Mouse (Mus musculus) lung, postnatal 0 days (tissue): ENCODE data around the gene Paf1. TPM values are rescaled to one million over a fixed set of nuclear protein-coding genes. Genes with fewer than 3 reads are reported as not detected.

ENCODE experiments used
- ATAC-seq: fragments of 200-750 bp; cut with Nextera tagmentation; 2 replicates; pipeline ENCODE4 v1.8.0; 2017; ENCODE audit warnings: moderate library complexity
- DNase-seq: peaks from one replicate; pipeline ENCODE4 v3.0.0-alpha.2; 2016; ENCODE audit warnings: low spot score
- H3K27ac ChIP-seq: fragments of 300-500 bp; sonication (generic); 2 replicates; pipeline ENCODE4 v1.5.1; 2014; ENCODE audit warnings: antibody characterized with exemption, mild to moderate bottlenecking, low read length, mixed read lengths
- H3K27me3 ChIP-seq: fragments of 300-500 bp; sonication (generic); replicated peaks from 2 replicates; pipeline ENCODE4 v1.6.1; 2014; ENCODE audit warnings: low read length, mixed read lengths; ENCODE audit not compliant: insufficient read depth
- H3K36me3 ChIP-seq: fragments of 300-500 bp; sonication (generic); 2 replicates; pipeline ENCODE4 v1.6.1; 2014; ENCODE audit warnings: low read length, mixed read lengths; ENCODE audit not compliant: insufficient read depth
- H3K4me1 ChIP-seq: fragments of 300-500 bp; sonication (generic); 2 replicates; pipeline ENCODE4 v1.6.1; 2014; ENCODE audit warnings: antibody characterized with exemption, low read depth, low read length, mixed read lengths; ENCODE audit not compliant: insufficient read depth
- H3K4me2 ChIP-seq: fragments of 300-500 bp; sonication (generic); replicated peaks from 2 replicates; pipeline ENCODE4 v1.6.1; 2014; ENCODE audit warnings: low read depth, mild to moderate bottlenecking, low read length, moderate library complexity, mixed read lengths
- H3K4me3 ChIP-seq: fragments of 300-500 bp; sonication (generic); 2 replicates; pipeline ENCODE4 v1.5.1; 2014; ENCODE audit warnings: low read depth, low read length
- H3K9ac ChIP-seq: fragments of 300-500 bp; sonication (generic); replicated peaks from 2 replicates; pipeline ENCODE4 v1.6.1; 2014; ENCODE audit warnings: low read depth, mild to moderate bottlenecking
- H3K9me3 ChIP-seq: fragments of 300-500 bp; sonication (generic); 2 replicates; pipeline ENCODE4 v1.6.1; 2016; ENCODE audit warnings: low read length, mixed read lengths
- CTCF ChIP-seq: IDR thresholded peaks from 2 replicates; pipeline ENCODE4 v1.5.1; 2016; ENCODE audit warnings: antibody characterized with exemption, mild to moderate bottlenecking
- EP300 ChIP-seq: IDR thresholded peaks from 2 replicates; pipeline ENCODE4 v1.6.1; 2016; ENCODE audit warnings: antibody characterized with exemption, mild to moderate bottlenecking, control low read depth
- WGBS: fragments of 180-500 bp; shearing (Covaris S2); extraction: QIAGEN DNeasy Blood & Tissue Kit; methylation state at CpG from one replicate; pipeline ENCODE4 v1.1.7; 2014; 5-methylcytosine and 5-hydroxymethylcytosine counted together
- polyA plus RNA-seq: library from polyadenylated mRNA; unstranded; fragments of >200 nt; fragmentation: Nextera tagmentation; extraction: Ambion mirVana; gene quantifications from 2 replicates; pipeline ENCODE4 v1.2.1, GENCODE M21; 2015

Gene Paf1
- polyA plus RNA-seq, 1 experiment from 2014 or later = 49.1 TPM

- ATAC-seq = no peak
- peaks cover 22% of the 10 kb centered on the region for H3K4me1 ChIP-seq
- peak; percentile 89 for DNase-seq
Measured at GRCm38 (mm10) chr7:28378066-28378690, 14.6 kb upstream of the Paf1 start.

GRCm38 (mm10) chr7:28378769-28379651, 13.7 kb upstream of the Paf1 start:
- Histone ChIP-seq H3K9me3 (no peaks in the 10 kb centered on the region), H3K4me2 (peak overlapping the region; percentile 94), H3K9ac (peak overlapping the region; percentile 98), H3K27ac (peak overlapping the region; percentile 99), H3K36me3 (peaks cover 7% of the 10 kb centered on the region; the same call in 1 of the 2 replicates), H3K4me3 (peak overlapping the region; percentile 87), H3K27me3 (no peaks in the 10 kb centered on the region), H3K4me1 (peaks cover 25% of the 10 kb centered on the region)
- peak; percentile 37 for ATAC-seq
- DNase-seq = peak; percentile 98
- TF ChIP-seq EP300 = peak; percentile 88
- 0 out of 2 replicates have a peak, but pooled peaks have one; percentile 1 for TF ChIP-seq CTCF
- 2% methylated on average over 53 of the region's 53 CpGs for WGBS

More at GRCm38 (mm10) chr7:28378066-28378690, 14.6 kb upstream of the Paf1 start:
- 9% methylated on average over 32 of the region's 32 CpGs for WGBS
- Histone ChIP-seq H3K27me3 (no peaks in the 10 kb centered on the region), H3K36me3 (peaks cover 7% of the 10 kb centered on the region; the same call in 1 of the 2 replicates), H3K4me3 (peak overlapping the region; percentile 87), H3K9ac (peak overlapping the region; percentile 98), H3K4me2 (peak overlapping the region; percentile 94), H3K9me3 (no peaks in the 10 kb centered on the region), H3K27ac (peak overlapping the region; percentile 99)
- TF ChIP-seq EP300 (no peak; the same call in 1 of the 2 replicates), CTCF (no peak)

- Histone ChIP-seq H3K9me3 (no peaks in the 10 kb centered on the region), H3K36me3 (peaks cover 7% of the 10 kb centered on the region; the same call in 1 of the 2 replicates), H3K27me3 (no peaks in the 10 kb centered on the region), H3K4me2 (peak within 1 kb of the TSS; percentile 94), H3K4me3 (peak within 1 kb of the TSS; percentile 87), H3K27ac (peak within 1 kb of the TSS; percentile 99), H3K4me1 (peaks cover 21% of the 10 kb centered on the region), H3K9ac (peak within 1 kb of the TSS; percentile 98)
- ATAC-seq (no peak), DNase-seq (peak; percentile 23)
- TF ChIP-seq CTCF (no peak; the same call in 1 of the 2 replicates), EP300 (no peak)
- 29% methylated on average over 16 of the region's 17 CpGs for whole genome bisulfite sequencing
Measured at GRCm38 (mm10) chr7:28380237-28381016, 12.3 kb upstream of the Paf1 start, which contains the start of gene Zfp36. Gene Zfp36, minus strand, starts transcription at chr7:28380253.

GRCm38 (mm10) chr7:28381017-28381790, 11.5 kb upstream of the Paf1 start:
- DNase-seq = peak; percentile 98
- H3K4me1 ChIP-seq = peaks cover 21% of the 10 kb centered on the region

GRCm38 (mm10) chr7:28381938-28382337, 10.8 kb upstream of the Paf1 start:
- 0% methylated on average over 19 of the region's 20 CpGs for WGBS
- peak; percentile 51 for ATAC-seq
- H3K4me1 ChIP-seq = peaks cover 21% of the 10 kb centered on the region

More at GRCm38 (mm10) chr7:28381017-28381790, 11.5 kb upstream of the Paf1 start:
- Histone ChIP-seq H3K4me2 (peak overlapping the region; percentile 94), H3K4me3 (peak overlapping the region; percentile 39), H3K9me3 (no peaks in the 10 kb centered on the region), H3K36me3 (peaks cover 7% of the 10 kb centered on the region; the same call in 1 of the 2 replicates), H3K27me3 (no peaks in the 10 kb centered on the region), H3K9ac (peak overlapping the region; percentile 67), H3K27ac (peak overlapping the region; percentile 99)
- WGBS = 2% methylated on average over 30 of the region's 30 CpGs
- TF ChIP-seq EP300 (peak; percentile 88), CTCF (no peak)
- ATAC-seq = peak; percentile 68

More at GRCm38 (mm10) chr7:28381938-28382337, 10.8 kb upstream of the Paf1 start:
- H3K27ac ChIP-seq = peak overlapping the region; percentile 99
- H3K4me2 ChIP-seq = peak overlapping the region; percentile 94
- TF ChIP-seq EP300 (peak; percentile 93), CTCF (0 out of 2 replicates have a peak, but pooled peaks have one; percentile 1)
- H3K36me3 ChIP-seq = peaks cover 7% of the 10 kb centered on the region; the same call in 1 of the 2 replicates
- no peaks in the 10 kb centered on the region for H3K9me3 ChIP-seq
- no peaks in the 10 kb centered on the region for H3K27me3 ChIP-seq
- DNase-seq = peak; percentile 98
- peak overlapping the region; percentile 67 for H3K9ac ChIP-seq
- peak overlapping the region; percentile 39 for H3K4me3 ChIP-seq
